Mouse (Mus musculus) lung, postnatal 0 days (tissue): ENCODE measurements at regions not wholly inside any gene's neighbourhood (a gene's known extent, or its start where the extent isn't known, plus 50 kb on each side); places are given as distances from the start of the nearest gene placed in this dataset.

Source experiments
- ATAC-seq: fragments of 200-750 bp; cut with Nextera tagmentation; 2 replicates; pipeline ENCODE4 v1.8.0; 2017; ENCODE audit warnings: moderate library complexity
- DNase-seq: peaks from one replicate; pipeline ENCODE4 v3.0.0-alpha.2; 2016; ENCODE audit warnings: low spot score
- H3K27ac ChIP-seq: fragments of 300-500 bp; sonication (generic); 2 replicates; pipeline ENCODE4 v1.5.1; 2014; ENCODE audit warnings: antibody characterized with exemption, mild to moderate bottlenecking, low read length, mixed read lengths
- H3K27me3 ChIP-seq: fragments of 300-500 bp; sonication (generic); replicated peaks from 2 replicates; pipeline ENCODE4 v1.6.1; 2014; ENCODE audit warnings: low read length, mixed read lengths; ENCODE audit not compliant: insufficient read depth
- H3K36me3 ChIP-seq: fragments of 300-500 bp; sonication (generic); 2 replicates; pipeline ENCODE4 v1.6.1; 2014; ENCODE audit warnings: low read length, mixed read lengths; ENCODE audit not compliant: insufficient read depth
- H3K4me1 ChIP-seq: fragments of 300-500 bp; sonication (generic); 2 replicates; pipeline ENCODE4 v1.6.1; 2014; ENCODE audit warnings: antibody characterized with exemption, low read depth, low read length, mixed read lengths; ENCODE audit not compliant: insufficient read depth
- H3K4me2 ChIP-seq: fragments of 300-500 bp; sonication (generic); replicated peaks from 2 replicates; pipeline ENCODE4 v1.6.1; 2014; ENCODE audit warnings: low read depth, mild to moderate bottlenecking, low read length, moderate library complexity, mixed read lengths
- H3K4me3 ChIP-seq: fragments of 300-500 bp; sonication (generic); 2 replicates; pipeline ENCODE4 v1.5.1; 2014; ENCODE audit warnings: low read depth, low read length
- H3K9ac ChIP-seq: fragments of 300-500 bp; sonication (generic); replicated peaks from 2 replicates; pipeline ENCODE4 v1.6.1; 2014; ENCODE audit warnings: low read depth, mild to moderate bottlenecking
- H3K9me3 ChIP-seq: fragments of 300-500 bp; sonication (generic); 2 replicates; pipeline ENCODE4 v1.6.1; 2016; ENCODE audit warnings: low read length, mixed read lengths
- CTCF ChIP-seq: IDR thresholded peaks from 2 replicates; pipeline ENCODE4 v1.5.1; 2016; ENCODE audit warnings: antibody characterized with exemption, mild to moderate bottlenecking
- EP300 ChIP-seq: IDR thresholded peaks from 2 replicates; pipeline ENCODE4 v1.6.1; 2016; ENCODE audit warnings: antibody characterized with exemption, mild to moderate bottlenecking, control low read depth
- WGBS: fragments of 180-500 bp; shearing (Covaris S2); extraction: QIAGEN DNeasy Blood & Tissue Kit; methylation state at CpG from one replicate; pipeline ENCODE4 v1.1.7; 2014; 5-methylcytosine and 5-hydroxymethylcytosine counted together

DNA sequence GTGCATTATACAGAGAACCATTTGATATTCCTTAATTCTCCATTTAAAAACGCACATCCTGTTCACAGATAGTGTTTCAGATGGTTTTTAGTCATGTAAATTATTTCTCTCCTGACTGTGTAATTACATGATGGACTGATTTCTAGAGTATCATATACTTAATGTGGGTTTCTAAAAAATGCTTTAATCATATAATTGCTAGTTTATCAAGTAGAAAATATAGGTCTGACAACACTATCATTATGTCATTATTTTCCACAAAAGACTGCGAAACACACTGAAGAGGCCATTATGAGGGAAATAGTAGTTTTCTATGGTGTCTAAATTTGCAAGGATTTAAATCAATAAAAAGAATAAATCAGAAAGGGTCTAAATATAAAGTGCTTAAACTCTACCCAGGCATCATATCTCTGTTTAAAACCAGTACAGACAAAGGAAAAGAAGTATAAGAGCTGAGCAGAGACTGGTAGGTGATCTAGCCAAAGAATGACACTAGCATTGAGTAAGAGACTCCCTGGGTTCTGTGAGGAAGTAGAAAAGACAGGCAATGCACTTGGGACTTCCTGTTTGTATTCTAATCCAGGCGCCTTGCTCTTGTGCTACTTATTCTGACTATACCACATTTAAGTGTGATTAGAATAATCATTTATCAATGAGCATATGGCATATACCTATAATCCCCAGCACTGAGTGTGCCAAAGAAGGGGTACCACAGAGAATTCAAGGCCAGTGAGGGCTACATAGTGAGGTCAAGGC, 127.1 kb downstream of the Ube2e3 start:
- Histone ChIP-seq H3K9me3 (no peaks in the 10 kb centered on the region), H3K27me3 (no peaks in the 10 kb centered on the region), H3K4me1 (no peaks in the 10 kb centered on the region), H3K4me3 (no peak overlapping the region), H3K9ac (no peak overlapping the region), H3K36me3 (no peaks in the 10 kb centered on the region), H3K27ac (no peak overlapping the region), H3K4me2 (no peak overlapping the region)
- 79% methylated on average over 3 of the region's 3 CpGs for WGBS
- DNase-seq (no peak), ATAC-seq (no peak)
- no peak for TF ChIP-seq CTCF
- TF ChIP-seq EP300, result no peak

DNA sequence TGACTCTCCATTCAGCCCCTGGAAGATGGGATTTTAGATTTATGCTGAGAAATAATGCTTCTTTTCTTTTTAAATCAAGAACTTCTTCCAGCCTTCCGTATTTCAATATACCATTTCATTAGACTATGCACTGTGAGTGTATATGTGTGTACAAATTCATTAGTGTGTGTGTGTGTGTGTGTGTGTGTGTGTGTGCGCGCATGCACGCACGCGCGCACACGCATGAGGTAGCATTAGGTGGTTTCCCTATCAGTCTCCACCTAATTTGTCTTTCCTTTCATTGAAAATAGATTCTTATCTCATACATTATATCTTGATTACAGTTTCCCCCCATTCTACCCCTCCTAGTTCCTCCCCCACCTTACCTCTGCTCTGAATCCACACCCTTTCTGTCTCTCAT, 130.7 kb downstream of the Ube2e3 start:
- 98% methylated on average over 8 of the region's 8 CpGs for WGBS
- no peak overlapping the region for H3K9ac ChIP-seq
- no peaks in the 10 kb centered on the region for H3K27me3 ChIP-seq
- TF ChIP-seq CTCF (no peak), EP300 (no peak)
- H3K4me2 ChIP-seq, result no peak overlapping the region
- H3K36me3 ChIP-seq, result no peaks in the 10 kb centered on the region
- H3K27ac ChIP-seq, result no peak overlapping the region
- DNase-seq (no peak), ATAC-seq (no peak)
- H3K4me1 ChIP-seq, result no peaks in the 10 kb centered on the region
- no peak overlapping the region for H3K4me3 ChIP-seq
- no peaks in the 10 kb centered on the region for H3K9me3 ChIP-seq

DNA sequence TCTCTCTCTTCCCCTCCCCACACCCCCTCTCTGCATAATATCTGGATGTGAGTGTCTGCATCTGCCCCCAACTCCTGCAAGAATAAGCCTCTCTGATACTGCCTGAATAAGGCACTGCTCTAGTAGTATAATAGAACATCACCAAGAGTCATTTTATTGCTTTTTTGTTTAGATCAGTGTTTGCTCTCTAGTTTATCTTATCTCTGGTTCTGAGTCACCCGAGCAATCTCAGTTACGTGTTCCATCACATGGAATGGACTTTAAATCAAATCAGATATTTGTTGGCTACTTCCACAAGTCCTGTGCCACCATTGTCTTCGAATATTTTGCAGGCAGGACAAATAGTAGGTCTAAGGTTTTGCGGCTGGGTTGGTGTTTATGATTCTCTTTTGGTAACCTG, 131.5 kb downstream of the Ube2e3 start:
- no peak for TF ChIP-seq EP300
- no peak for TF ChIP-seq CTCF
- Histone ChIP-seq H3K4me2 (no peak overlapping the region), H3K4me1 (no peaks in the 10 kb centered on the region), H3K9ac (no peak overlapping the region), H3K27ac (no peak overlapping the region), H3K36me3 (no peaks in the 10 kb centered on the region), H3K4me3 (no peak overlapping the region), H3K27me3 (no peaks in the 10 kb centered on the region), H3K9me3 (no peaks in the 10 kb centered on the region)
- DNase-seq (no peak), ATAC-seq (no peak)
- 74% methylated on average over 4 of the region's 4 CpGs for WGBS

DNA sequence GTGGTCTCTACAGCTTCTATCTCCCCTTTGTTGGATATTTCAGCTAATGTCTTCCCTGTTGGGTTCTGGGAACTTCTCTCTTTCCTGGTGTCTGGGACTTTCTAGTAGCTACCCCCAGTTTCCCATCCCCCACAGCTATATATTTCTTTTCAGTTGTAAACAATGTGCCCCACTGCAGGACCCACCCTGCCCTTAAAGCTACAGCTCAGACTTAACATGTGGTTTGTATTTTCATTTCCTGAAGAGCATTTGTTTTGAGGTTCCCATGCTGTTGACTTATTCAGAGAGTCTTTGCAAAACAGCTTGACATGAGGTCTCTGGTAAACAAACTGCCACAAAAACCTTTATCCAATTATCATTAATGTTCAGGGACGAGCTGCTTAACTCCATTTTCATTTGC, 136.9 kb downstream of the Ube2e3 start:
- WGBS, result 42% methylated on average over 1 of the region's 1 CpGs

DNA sequence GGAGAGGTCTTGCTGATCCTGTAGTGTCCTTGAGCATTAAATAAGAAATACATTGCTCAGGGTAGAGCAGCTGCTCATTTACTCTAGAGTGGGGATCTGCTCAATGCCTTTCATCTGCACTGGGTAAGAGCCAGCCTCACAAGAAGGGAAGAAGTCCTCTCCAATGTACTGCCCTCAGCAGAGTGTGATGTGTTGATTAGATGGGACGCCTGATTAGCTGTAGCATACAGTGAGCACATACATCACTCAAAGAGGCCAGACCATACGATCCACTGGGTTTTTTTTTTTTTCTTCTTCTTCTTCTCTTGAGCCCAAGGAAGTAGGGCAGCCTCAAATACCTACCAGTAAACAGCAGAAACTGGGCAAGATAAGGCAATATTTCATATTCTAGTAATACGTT, 140.7 kb downstream of the Ube2e3 start:
- WGBS, result 72% methylated on average over 3 of the region's 3 CpGs
- Histone ChIP-seq H3K9me3 (no peaks in the 10 kb centered on the region), H3K9ac (no peak overlapping the region), H3K4me2 (no peak overlapping the region), H3K4me3 (no peak overlapping the region), H3K36me3 (no peaks in the 10 kb centered on the region), H3K27me3 (no peaks in the 10 kb centered on the region), H3K4me1 (no peaks in the 10 kb centered on the region), H3K27ac (no peak overlapping the region)
- ATAC-seq (no peak), DNase-seq (no peak)
- no peak for TF ChIP-seq EP300
- TF ChIP-seq CTCF, result no peak

More for the DNA sequence above, 136.9 kb downstream of the Ube2e3 start:
- H3K36me3 ChIP-seq, result no peaks in the 10 kb centered on the region
- no peaks in the 10 kb centered on the region for H3K4me1 ChIP-seq
- TF ChIP-seq CTCF, result no peak
- no peak for TF ChIP-seq EP300
- H3K27me3 ChIP-seq, result no peaks in the 10 kb centered on the region
- no peak overlapping the region for H3K27ac ChIP-seq
- no peaks in the 10 kb centered on the region for H3K9me3 ChIP-seq
- H3K4me2 ChIP-seq, result no peak overlapping the region
- no peak for DNase-seq
- H3K9ac ChIP-seq, result no peak overlapping the region
- no peak for ATAC-seq
- no peak overlapping the region for H3K4me3 ChIP-seq

DNA sequence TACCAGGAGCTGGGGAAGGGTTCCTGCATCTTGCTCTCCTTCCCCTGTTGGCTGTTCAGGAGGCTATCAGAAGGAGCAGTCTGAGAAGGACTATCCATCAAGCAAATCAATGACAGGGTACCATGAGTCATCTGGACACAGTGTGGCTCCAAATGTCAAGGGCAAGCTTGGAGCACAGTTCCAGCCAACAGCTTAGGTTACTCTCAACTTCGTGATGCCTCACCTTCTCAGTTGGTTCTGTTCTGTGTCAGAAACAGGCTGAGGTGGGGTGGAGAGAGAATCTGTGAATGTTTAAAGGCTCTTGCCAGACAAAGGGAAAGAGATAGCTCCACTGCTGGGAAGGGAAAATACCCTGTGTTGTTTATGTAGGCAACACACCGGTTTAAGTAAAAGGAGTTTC, 141.9 kb downstream of the Ube2e3 start:
- Histone ChIP-seq H3K9me3 (no peaks in the 10 kb centered on the region), H3K4me2 (no peak overlapping the region), H3K27ac (no peak overlapping the region), H3K27me3 (no peaks in the 10 kb centered on the region), H3K4me1 (no peaks in the 10 kb centered on the region), H3K36me3 (no peaks in the 10 kb centered on the region), H3K4me3 (no peak overlapping the region), H3K9ac (no peak overlapping the region)
- ATAC-seq, result no peak
- TF ChIP-seq EP300 (no peak), CTCF (no peak)
- DNase-seq, result no peak
- 53% methylated on average over 2 of the region's 2 CpGs for WGBS

DNA sequence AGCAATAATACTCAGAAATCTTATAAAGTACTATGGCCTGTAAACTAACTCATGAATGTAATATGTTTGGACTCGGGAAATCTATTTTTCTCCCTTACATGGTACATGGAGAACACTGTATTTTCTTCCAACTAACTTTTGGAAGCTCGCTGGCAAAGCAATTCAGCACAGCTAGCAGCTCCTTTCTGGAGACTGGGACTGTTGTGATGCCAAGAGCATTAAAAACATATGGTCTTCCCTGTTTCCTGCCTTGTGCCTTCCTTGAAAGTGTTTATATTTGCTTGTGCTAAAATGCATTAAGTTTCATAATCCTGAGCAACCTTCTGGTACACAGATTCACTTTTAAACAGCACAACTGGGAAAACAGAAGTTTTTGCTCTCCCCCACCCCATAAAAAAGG, 142.3 kb downstream of the Ube2e3 start:
- Histone ChIP-seq H3K9me3 (no peaks in the 10 kb centered on the region), H3K36me3 (no peaks in the 10 kb centered on the region), H3K27me3 (no peaks in the 10 kb centered on the region), H3K4me3 (no peak overlapping the region), H3K4me1 (no peaks in the 10 kb centered on the region), H3K9ac (no peak overlapping the region), H3K4me2 (no peak overlapping the region), H3K27ac (no peak overlapping the region)
- ATAC-seq (no peak), DNase-seq (no peak)
- WGBS, result 57% methylated on average over 2 of the region's 2 CpGs
- TF ChIP-seq EP300 (no peak), CTCF (no peak)
